Mouse (Mus musculus) urinary bladder, postnatal 36 days (tissue): ENCODE measurements at regions not wholly inside any gene's neighbourhood (a gene's known extent, or its start where the extent isn't known, plus 50 kb on each side); places are given as distances from the start of the nearest gene placed in this dataset.
"Not testable (repeated sequence)": the region's sequence is repeated elsewhere in the genome, so short reads cannot be mapped to it uniquely, and the experiment has no call there.

Experiments used
- DNase-seq, 2 experiments: peaks; one replicate each; pipeline ENCODE4 v3.0.0; 2022; ENCODE audit warnings: low spot score in 2 of 2, mixed read lengths in 1 of 2

DNA sequence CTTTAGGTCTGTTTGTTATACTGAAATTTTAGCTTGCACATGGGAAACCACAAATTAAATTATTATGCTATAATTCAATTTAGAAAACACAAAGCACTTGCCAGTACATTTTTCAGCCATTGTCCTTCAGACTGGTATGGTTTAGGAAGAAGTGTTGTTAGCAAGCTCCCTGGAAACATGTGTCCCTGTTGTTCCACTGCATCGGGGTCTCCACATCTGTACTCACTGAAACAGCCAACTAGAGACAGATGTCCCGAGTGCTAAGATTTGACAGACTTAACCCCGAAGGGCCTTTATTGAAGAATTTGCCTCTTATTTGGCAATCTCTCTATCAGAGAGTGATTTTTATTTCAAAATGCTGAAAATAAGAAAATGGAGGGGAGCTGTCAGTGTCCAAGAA lies 362.6 kb downstream of the Rfpl4b start:
- DNase-seq: no peak

- no peak for DNase-seq
Measured at GRCm38 (mm10) chr10:38458424-38458823, 363.2 kb downstream of the Rfpl4b start.

DNA sequence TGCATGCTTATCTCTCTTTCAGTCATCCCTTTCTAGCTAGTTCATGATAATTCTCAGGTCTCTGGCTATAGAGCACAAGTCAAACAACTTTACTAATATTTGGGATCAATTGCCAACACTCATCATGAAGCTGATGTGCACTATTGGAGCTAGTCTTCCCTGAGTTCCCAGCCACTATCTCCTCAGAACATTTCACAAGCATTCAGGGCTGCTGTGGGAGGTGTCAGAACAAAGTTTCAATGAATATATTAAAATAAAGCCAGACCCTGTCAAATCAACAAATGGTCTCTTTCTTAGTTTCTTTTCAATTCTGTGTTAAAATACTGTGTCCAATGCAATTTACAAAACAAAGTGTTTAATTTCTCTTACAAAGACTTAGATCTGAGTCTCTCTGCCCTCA lies 364.8 kb downstream of the Rfpl4b start:
- DNase-seq: no peak

DNA sequence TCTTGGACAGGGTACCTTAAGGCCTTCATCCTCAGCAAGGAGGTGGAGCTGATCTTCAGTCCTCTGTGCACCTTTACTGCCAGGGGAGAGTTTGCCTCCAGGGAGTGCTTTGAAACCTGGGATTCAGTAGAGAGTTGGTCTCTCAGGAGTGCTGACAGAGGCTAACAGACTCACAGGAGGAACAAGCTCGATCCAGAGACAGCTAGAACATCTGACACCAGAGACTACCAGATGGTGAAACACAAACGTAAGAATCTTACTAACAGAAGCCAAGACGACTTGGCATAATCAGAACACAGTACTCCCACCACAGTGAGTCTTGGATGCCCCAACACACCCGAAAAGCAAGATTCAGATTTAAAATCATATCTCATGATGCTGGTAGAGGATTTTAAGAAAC lies 372.3 kb downstream of the Rfpl4b start:
- no peak for DNase-seq

- DNase-seq: no peak
Measured at GRCm38 (mm10) chr10:38447706-38448105, 373.9 kb downstream of the Rfpl4b start.

DNA sequence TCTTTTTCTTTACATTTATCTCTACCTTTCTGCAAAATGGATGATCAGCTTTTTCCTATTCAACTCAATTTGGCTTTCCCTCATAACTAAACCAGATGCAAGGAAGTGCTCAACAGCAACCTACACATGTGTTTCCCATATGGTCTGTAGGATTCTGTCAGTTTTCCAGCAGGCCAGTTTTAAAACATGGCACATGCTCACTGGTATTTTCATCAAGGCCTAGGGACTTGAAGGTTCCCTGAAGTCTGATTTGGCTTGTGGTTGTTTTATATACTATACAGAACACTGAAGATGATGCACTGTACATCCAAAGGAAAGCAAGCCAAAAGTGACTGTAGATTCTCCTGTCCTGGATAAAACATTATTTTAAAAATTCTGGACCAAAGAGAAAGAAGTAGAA lies 374.3 kb downstream of the Rfpl4b start:
- no peak for DNase-seq

DNA sequence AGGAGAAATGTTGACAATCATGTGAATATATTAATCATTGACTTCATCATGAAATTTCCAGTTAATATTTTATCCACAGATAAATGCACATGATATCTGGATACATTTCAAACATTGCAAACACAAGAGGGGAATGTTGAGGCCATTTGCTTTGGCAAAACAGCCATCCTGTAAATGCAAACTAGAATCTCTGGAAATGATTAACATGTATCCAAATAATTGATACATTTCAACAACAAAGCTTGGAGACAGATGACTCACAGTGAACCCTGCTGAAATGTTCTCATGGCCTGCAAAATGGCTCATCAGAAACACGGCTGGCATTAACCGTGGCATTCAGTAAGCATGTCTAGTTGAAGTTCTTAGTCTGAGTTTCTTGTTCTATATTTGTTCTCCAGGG lies 382.3 kb downstream of the Rfpl4b start:
- no peak for DNase-seq

- no peak for DNase-seq
Measured at GRCm38 (mm10) chr10:38436907-38437306, 384.7 kb downstream of the Rfpl4b start.

- no peak for DNase-seq
Measured at GRCm38 (mm10) chr10:38421541-38421940, 400.0 kb downstream of the Rfpl4b start.

DNA sequence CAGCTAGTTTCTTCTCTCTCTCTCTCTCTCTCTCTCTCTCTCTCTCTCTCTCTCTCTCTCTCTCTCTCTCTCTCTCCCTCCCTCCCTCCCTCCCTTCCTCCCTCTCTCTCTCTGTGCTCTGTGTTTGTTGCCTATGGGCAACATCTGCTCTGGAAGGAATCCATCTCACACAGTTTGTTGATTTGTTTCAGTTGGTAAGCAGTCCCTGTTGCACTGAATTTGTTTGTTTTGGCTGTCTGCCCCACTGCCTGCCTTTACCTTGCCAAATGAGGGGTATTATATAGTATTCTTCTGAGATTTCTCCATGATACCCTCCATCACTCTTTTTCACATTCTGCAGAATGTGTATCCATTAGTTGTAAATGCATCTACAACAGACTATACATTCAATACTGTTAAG lies 401.8 kb downstream of the Rfpl4b start:
- DNase-seq: no peak

- DNase-seq: no peak
Measured at GRCm38 (mm10) chr10:38383161-38383560, 438.4 kb downstream of the Rfpl4b start.

GRCm38 (mm10) chr10:38381873-38382296 lies 439.7 kb downstream of the Rfpl4b start:
- no peak for DNase-seq

GRCm38 (mm10) chr10:38380388-38380787 lies 441.2 kb downstream of the Rfpl4b start:
- no peak for DNase-seq

DNA sequence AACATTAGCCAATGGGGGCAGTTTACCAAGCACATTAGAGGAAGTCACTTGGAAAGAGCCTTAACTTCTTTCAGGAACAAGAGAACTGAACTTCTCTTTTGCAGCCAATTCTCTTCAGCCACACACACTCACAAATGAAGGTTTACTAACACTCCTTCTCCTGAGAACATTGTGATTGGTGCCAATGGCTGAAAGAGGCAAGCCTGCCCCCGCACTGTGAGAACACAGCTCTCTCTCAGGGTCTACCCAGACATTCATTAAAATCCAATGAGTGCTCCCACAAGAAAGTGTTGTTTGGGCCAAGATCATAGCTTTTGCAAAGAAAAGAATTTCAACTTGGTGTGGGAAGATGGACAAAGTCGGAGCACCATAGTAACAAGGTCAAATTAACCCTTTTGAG lies 454.8 kb downstream of the Rfpl4b start:
- DNase-seq: no peak

- DNase-seq: no peak
Measured at GRCm38 (mm10) chr10:38364876-38365275, 456.7 kb downstream of the Rfpl4b start.

DNA sequence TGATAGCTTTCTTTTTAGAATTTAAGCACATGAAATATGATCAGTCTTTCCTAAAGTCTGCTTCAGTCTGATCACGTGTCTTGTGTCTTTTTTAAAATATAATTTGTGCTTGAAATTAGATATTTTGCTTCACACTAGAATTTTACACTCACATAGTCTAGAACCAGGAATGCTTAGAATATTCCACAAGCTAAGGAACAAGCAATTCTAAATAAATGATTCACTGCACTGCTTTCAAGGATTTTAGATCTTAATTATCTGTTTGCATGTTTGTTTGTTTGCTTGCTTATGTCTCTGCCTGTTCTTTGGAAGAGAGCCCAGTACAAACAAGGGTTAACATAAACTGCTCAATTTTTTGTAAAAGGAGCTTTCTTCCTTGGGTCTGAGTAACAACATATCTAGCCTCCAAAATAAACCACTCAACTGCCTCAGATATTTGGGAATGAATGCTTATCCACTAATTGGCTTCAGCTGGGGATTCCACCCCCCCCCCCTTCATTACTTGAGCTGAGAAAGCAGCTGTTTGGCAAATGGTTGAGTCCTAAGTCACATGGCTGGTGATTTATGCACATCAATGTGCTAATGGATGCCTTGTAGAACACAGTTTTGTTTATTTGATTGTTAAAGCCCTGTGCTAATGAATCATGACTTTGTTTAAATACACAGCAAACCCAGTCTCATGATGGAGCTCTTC lies 463.9 kb downstream of the Rfpl4b start:
- no peak for DNase-seq

DNA sequence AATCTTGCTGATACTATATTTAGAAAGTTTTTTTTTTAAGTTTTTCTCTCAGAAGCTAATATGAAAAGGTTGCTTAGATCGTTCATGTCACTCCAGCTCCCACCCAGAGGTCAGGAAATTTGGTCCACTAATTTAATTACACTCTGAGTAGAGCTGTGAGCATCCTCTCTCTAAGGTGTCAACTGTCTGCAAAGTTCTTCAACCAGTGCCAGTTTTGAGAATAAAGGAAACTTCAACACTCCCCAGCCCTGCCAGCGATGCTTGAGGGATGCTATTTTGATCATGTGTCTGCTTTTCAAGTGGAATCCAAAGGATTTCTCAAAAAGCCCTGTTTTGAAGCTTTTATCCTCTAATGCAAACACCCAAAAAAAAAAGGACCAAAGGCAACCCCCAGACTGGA lies 467.6 kb downstream of the Rfpl4b start:
- no peak for DNase-seq

- DNase-seq: no peak
Measured at GRCm38 (mm10) chr10:38353526-38353925, 468.1 kb downstream of the Rfpl4b start.

DNA sequence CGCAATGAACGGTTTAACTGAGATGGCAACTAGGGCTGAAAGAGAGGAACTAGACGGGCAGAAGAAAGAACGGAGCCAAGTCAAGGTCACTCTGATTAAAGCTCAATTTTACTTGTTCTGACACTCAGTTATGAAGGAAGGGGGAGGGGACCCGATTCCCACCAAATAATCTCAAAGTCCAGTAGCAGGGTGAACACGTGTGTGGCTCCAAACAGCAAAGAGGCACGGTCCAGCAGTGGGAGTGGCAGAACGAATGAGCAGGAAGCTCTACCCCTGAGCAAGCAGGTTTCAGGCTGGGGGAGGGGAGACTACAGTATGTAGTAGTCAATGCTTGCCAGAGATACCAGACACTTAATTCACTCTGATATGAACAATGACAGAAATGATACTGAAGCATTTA lies 474.6 kb downstream of the Rfpl4b start:
- not testable (repeated sequence) for DNase-seq

DNA sequence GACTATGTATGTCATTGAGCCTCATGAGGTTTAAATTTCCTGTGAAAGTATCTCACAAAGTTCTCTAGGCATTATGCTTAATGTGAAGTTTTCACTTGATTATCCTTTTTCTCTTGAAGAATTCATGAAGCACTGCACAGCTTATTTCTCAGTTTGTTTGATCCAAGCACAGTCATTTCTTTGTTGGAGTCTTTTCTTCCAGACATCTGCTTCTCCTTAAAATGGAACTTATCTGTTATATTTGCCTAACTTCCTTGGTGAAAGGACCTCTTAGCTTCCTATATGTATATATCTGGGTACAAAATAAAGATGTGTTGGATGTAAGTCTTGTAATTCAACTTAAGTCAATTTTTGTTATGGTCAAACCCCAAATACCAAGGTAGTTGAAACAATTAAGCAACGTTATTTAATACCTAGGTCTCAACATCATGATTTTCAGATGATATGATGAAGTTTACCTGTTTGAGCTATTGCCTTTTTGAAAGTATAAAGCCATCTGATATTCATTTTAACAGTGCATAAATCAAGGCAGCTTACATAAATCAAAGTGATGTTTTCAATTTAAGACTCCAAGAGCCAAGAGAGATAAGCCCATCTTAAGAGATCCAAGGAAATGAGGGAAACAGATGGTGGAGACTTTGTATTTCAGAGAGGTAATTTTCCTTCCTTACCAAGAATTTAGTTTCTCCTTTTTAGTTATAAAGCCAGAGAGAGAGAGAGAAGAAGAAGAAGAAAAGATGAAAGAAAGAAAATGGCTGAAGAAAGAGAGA lies 481.0 kb downstream of the Rfpl4b start:
- no peak for DNase-seq

DNA sequence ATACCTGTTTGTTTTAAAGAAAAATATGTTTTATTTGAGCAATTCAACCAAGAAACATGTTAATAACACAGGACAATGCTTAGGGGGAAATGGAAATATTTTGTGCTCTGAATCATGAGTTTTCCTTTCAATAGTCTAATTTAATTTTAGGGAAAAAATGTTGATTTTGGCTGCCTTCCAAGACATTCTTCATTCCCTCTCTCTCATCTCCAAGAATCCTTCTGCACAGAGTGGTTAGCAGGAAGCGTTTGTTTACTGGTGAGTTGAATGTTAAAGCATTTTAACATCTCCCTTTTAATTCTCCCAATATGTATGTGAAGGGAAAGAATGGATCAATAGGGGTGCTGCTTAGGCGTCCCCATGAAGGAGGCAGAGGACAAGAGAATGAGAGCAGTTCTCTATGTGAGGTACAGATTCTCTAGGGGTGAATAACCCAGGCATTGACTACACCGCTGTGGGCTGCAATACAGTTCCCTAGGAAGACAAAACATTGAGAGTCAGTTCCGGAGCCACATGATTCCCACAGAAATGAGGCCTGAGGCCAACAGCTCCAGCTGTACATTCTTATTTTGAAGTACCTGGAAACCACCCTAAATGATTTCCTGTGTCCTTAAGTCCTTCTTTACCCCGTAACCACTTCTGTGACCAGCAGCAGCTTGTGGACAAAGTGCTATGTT lies 512.7 kb downstream of the Rfpl4b start:
- no peak for DNase-seq

DNA sequence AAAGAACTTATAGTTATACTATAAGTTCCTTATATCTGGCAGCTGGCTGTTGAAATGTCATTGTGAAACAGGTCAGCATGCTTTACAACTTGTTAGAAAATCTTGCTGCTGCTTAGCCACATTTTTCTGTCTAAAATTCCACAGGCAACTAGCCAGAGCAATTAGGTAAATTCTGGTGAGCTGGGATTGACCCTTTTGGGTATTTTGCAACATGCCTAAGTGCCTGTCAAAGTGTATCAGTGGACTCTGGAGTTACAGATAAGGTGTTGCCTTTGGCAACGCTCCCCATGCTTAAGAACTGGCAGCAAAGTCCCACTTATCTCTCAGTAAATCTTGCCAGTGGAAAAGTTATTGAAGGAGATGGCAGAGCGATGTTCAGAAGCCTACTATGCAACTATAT lies 525.9 kb downstream of the Rfpl4b start:
- no peak for DNase-seq
